Mouse (Mus musculus) layer of hippocampus, postnatal 14 days (tissue): ENCODE data around the gene Zfp319. TPM values are rescaled to one million over a fixed set of nuclear protein-coding genes. Genes with fewer than 3 reads are reported as not detected.
A peak's percentile ranks its signal among the peaks of the same experiment; 100 is the strongest.

Source experiments
- DNase-seq, 2 experiments: peaks; one replicate each; pipeline ENCODE4 v3.0.0; 2021 to 2022; ENCODE audit warnings: low spot score in 2 of 2, mixed read lengths in 1 of 2
- total RNA-seq, 2 experiments: library from RNA; stranded (reverse); gene quantifications; 2 replicates each; pipeline ENCODE4 v1.2.3; 2021

Gene Zfp319
- total RNA-seq, 2 experiments from 2014 or later = 15.3 to 16.6 TPM

DNA sequence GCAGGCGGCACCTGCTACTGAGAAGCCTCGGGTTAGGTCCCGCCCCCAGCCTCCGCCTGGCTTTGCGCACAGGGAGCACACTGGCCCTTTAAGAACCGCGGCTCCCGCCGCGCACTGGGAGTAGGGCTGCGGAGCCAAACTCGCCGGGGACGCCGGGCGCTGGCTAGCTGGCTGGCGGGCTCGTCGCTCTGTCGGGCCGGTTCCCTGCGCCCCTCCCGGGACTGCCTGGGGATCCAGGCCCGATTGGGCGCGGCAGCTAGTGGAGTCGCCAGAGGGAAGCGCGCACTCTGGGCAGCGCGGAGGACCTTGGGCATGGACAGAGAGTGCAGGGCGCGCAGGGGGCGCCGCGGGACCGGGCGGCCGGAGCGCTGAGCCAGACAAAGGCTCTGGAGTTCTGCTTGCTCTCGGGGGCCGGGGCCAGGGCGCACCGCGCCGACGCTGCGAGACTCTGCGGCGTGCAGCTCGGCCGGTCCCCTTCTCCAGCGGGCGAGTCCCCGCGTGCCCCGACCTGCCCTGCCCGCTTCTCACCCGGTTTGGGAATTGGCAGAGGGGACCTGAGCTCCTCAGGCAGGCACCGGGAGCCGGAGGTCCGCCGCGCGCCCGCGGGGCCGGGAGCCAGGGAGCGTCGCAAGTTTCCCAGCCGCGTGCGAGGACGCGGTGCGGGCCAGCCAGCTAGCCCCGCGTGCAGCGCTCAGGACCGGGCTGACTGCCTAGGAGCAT, 20.6 kb upstream of the Zfp319 start, which contains the start of gene Mmp15:
TSS of gene Mmp15 (plus strand) at position 118 of the 720 bp plus-strand sequence.
- peak; percentile 56 to 69 for DNase-seq

DNA sequence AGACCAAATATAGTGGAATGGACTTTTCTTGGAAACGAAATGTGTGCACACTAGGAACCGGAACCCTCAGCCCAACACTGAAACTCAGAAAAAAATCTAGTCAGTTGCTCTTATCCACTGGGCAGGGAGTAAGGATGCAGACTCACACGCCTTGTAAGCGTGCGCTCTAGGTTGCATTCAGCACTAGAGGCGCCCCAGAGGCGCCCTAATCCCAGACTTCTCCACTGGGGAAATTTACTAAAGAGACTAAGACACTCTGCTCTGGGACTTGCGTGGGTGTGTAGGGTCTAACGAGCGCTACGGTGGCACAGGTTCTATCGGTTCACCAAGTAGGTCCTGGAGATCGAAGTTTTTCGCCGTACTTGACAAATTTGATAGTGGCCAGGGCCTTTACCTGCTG, 19.7 kb upstream of the Zfp319 start:
- no peak for DNase-seq

- peak; percentile 58 to 81 for DNase-seq
Measured at GRCm38 (mm10) chr8:95348811-95349630, 17.3 kb upstream of the Zfp319 start.

DNA sequence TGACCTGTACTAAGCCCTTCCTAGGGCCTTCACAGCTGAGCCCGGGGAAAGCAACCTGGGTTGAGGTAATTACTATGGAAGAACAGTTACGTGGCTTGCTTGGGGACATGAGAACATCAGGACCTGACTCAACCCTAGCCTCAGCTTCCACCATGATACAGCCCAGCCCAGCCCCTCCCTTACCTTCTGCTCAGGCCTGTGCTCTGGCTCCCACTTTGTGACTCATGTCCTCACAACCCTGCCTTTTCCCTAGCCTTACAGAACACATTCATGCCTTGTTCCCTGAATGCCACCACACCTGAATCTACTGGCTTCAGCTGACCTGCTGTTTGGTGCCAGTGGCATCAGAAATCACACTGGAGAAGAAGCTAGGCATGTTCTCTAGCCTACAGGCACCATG, 16.6 kb upstream of the Zfp319 start:
- DNase-seq = no peak

DNA sequence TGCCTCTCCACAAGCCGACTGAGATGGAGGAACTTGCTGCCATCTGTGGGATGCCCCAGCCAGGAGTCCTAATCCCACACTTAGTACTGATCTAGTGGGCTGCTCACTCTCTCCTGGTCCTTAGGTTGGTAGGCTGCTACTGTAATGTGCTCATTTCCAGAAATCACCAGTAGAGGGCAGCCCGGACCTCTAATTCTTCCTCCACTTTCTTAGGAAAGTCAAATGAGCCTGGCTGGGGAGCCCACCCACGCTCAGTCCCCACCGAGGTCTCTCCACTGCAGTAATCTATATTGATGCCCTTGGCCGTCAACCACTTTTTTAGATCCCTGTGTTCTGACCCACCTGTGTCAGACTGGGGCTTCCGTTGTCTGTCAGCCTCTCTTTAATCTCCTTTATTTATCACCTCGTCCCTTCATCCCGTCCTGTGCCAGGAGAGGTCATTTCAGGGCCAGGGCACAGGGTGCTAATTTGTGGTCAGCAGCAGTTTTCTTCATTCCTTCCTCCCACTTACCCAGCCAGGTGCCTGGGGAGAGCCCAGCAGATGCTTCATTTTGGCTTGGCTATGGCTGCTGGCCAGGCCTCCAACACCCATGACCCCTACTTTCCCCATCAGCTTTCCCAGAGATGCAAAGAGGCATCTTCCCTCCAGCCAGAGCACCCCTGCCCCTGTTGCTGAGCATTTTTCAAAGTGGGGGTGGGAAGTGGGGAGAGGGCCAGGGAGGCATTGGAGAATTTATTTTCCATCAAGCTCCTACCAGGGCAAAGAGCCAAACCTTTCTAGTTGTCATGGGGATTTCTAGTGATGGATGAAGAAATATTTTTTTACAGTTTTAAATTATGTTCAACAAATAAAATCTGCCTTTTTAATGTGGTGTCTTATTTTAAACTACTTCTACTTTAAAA, 15.1 kb upstream of the Zfp319 start:
- peak; percentile 84 to 89 for DNase-seq

DNA sequence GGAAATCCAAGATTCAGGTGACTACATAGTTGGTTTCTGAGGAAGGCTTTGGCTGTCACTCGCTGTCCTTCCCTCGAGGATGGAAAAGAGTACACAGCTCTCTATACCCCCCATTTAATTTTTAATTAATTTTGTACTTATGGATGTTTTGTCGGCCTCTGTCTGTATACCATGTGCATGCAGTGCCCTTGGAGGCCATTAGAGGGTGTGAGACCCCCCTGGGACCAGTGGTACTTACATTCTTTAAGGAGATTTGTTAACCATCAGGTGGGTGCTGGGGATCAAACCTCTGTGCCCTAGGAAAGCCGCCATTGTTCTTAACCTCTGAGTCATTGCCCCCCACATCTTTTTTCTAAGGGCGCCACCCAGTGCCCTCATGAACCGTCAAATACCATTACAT, 12.9 kb upstream of the Zfp319 start:
- DNase-seq = no peak

DNA sequence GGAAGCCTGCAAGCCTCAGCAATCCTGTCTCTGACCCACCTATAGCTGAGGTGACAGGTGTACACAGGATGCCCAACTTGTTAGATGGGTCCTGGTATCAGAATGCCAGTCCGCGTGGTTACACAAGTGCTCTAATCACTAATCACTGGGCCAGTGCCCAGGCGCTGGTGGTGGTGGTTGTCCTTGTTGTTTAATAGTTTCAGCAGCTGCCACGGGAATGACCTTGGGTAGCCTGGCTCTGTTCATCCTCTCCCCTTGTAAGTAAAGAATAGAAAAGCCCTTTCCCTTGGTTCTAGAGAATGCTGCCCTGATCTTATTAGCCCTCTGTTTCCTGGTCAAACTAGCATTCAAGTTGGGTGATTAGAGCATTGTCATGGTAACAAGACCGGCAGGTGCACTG, 10.0 kb upstream of the Zfp319 start:
- no peak for DNase-seq

- no peak for DNase-seq
Measured at GRCm38 (mm10) chr8:95336363-95336762, 4.6 kb upstream of the Zfp319 start.

GRCm38 (mm10) chr8:95335706-95336105, 4.0 kb upstream of the Zfp319 start:
- no peak for DNase-seq

DNA sequence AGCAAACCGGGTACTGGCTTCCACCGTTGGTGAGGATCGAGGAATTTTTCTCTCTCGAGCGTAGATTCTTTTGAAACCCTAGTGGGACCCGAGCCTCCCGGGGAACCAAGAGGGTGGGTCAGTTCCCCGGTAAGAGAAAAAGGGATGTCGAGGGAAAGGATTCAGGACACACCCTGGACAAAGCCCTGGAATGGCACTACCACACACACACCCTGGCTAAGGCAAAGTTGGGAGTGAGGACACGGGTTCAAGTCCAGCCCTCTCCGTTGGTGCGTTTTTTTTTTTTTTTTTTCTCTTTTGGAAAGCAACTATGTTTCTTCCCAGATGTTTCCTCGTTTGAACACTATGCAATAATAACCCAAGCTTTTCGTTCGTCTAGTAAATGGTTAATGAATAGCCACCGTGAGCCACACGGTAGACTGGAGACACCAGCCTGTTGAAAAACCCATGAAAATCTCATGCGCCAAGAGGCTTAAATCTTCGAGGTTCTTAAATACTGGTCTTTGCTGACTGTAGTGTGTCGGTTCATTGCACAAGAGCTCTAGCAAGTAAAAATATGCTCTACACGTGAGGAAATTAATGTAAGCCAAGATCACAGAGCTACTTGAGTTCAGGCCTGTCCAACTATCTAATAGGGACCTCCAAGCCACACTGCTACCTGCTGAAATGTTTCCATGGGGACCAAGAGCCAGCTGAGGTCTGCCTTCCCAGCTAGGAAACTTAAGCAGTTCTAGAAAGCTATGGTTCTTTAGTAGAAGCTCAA, 868 bp upstream of the Zfp319 start:
- no peak for DNase-seq

- DNase-seq = peak in 1 of 2 experiments; percentile 55
Measured at GRCm38 (mm10) chr8:95331156-95331719, 512 bp downstream of the Zfp319 start.

DNA sequence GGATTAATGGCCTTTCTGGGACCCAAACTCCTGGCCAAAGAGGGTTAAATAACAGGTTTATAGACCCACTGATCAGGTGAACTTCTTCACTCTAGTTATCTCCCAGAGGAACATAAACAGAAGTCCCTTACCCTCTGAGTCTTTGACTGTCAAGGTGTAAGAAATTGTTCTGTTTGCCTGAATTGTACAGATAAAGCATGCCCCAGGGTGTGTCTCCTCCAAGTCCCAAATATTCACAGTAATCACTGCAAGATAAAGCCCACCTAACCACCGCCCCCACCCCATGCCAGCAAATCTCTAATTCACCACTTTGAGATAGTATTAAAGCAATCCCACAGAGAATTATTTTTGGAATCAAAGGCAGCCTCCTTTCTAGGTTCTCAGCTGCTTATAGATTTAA, 1.4 kb downstream of the Zfp319 start:
- DNase-seq = no peak

DNA sequence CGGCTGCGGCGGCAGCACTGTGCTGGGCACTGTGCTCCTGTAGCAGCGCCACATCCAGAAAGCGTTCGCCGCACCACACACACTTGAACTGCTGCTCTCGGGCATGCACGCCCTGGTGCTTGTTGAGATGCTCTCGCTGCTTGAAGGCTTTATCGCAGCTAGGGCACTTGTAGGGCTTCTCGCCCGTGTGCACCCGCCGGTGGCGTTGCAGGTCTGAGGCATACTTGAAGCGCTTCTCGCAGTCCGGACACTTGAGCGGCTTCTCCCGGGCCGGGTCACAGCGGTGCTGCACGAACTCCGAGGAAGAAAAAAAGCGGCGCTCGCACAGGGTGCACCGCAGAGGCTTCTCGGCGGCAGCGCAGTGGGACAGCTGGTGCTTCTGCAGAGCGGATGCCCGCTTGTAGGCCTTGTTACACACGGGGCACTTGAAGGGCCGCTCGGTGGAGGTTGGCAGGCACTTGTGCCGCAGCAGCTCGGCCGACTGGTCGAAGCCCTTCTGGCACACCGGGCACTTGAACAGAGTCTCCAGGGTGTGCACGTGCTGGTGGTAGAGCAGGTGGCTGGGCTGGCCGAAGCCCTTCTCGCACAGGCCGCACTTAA, 3.8 kb downstream of the Zfp319 start:
- no peak for DNase-seq

DNA sequence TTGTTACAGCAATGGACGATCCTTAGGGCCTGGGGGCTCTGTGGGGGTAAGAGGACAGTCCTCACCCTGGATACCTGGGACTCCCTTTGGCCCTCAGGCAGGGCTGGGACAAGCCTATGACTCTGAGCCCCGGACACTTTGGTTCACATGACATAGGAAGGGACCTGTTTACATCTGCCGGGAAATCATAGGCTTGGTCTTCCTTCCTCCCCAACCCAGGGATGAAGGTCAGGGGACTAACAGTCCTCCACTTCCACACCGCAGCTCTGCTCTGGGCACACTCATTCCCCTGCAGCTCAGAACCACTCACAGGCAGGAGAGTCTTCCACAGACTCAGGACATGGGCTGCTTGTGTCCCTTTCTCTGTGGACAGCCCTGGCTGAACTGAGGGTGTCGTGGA, 4.9 kb downstream of the Zfp319 start:
- no peak for DNase-seq

- no peak for DNase-seq
Measured at GRCm38 (mm10) chr8:95324646-95325045, 7.1 kb downstream of the Zfp319 start.

- no peak for DNase-seq
Measured at GRCm38 (mm10) chr8:95323201-95323600, 8.5 kb downstream of the Zfp319 start.

GRCm38 (mm10) chr8:95320224-95321139, 11.3 kb downstream of the Zfp319 start:
- DNase-seq = no peak

GRCm38 (mm10) chr8:95315350-95315749, 16.4 kb downstream of the Zfp319 start:
- no peak for DNase-seq

DNA sequence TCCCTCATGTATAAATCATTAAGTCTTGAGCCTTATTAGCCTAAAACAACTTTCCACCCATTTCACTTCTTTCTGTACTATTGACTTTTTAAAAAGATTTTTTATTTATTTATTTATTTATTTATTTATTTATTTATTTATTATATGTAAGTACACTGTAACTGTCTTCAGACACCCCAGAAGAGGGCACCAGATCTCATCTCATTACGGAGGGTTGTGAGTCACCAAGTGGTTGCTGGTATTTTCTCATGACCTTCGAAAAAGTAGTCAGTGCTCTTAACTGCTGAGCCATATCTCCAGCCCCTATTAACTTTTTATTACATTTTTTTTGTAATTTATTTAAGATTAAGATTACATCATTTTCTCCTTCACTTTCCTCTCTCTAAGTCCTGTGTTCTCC, 17.0 kb downstream of the Zfp319 start:
- DNase-seq = no peak
